Mouse (Mus musculus) heart, embryonic 11.5 days (tissue): Measurements from ENCODE around the gene Slbp. TPM values are rescaled to one million over a fixed set of nuclear protein-coding genes. Genes with fewer than 3 reads are reported as not detected.
A peak's percentile ranks its signal among the peaks of the same experiment; 100 is the strongest.

Experiments
- ATAC-seq: fragments of 200-750 bp; cut with Nextera tagmentation; replicated peaks from 2 replicates; pipeline ENCODE4 v1.8.0; 2017; ENCODE audit warnings: moderate library complexity; ENCODE audit not compliant: insufficient number of reproducible peaks, low FRiP score, low TSS enrichment
- H3K27ac ChIP-seq: fragments of 300-500 bp; sonication (generic); 2 replicates; pipeline ENCODE4 v1.5.1; 2014; ENCODE audit warnings: mild to moderate bottlenecking, low read depth, low read length
- H3K27me3 ChIP-seq: fragments of 300-500 bp; sonication (generic); 2 replicates; pipeline ENCODE4 v1.6.1; 2014; ENCODE audit warnings: mild to moderate bottlenecking, low read length, mixed read lengths; ENCODE audit not compliant: control insufficient read depth, insufficient read depth
- H3K36me3 ChIP-seq: fragments of 300-500 bp; sonication (generic); 2 replicates; pipeline ENCODE4 v1.6.1; 2014; ENCODE audit warnings: mild to moderate bottlenecking, low read length, moderate library complexity, mixed read lengths; ENCODE audit not compliant: control insufficient read depth, insufficient read depth
- H3K4me1 ChIP-seq: fragments of 300-500 bp; sonication (generic); 2 replicates; pipeline ENCODE4 v1.6.1; 2014; ENCODE audit warnings: low read length; ENCODE audit not compliant: control insufficient read depth, insufficient read depth
- H3K4me2 ChIP-seq: fragments of 300-500 bp; sonication (generic); 2 replicates; pipeline ENCODE4 v1.6.1; 2014; ENCODE audit warnings: mild to moderate bottlenecking, moderate library complexity
- H3K4me3 ChIP-seq: fragments of 300-500 bp; sonication (generic); 2 replicates; pipeline ENCODE4 v1.5.1; 2014; ENCODE audit warnings: low read depth, low read length
- H3K9ac ChIP-seq: fragments of 300-500 bp; sonication (generic); 2 replicates; pipeline ENCODE4 v1.6.1; 2014; ENCODE audit warnings: mild to moderate bottlenecking, low read depth, low read length, moderate library complexity
- H3K9me3 ChIP-seq: fragments of 300-500 bp; sonication (generic); replicated peaks from 2 replicates; pipeline ENCODE4 v1.6.1; 2016; ENCODE audit warnings: low read length; ENCODE audit not compliant: control insufficient read depth
- WGBS: fragments of 180-500 bp; shearing (Covaris S2); extraction: QIAGEN DNeasy Blood & Tissue Kit; methylation state at CpG from one replicate; pipeline ENCODE4 v1.1.7; 2014; ENCODE audit not compliant: insufficient replicate concordance; 5-methylcytosine and 5-hydroxymethylcytosine counted together
- polyA plus RNA-seq: library from polyadenylated mRNA; unstranded; fragments of >200 nt; fragmentation: Nextera tagmentation; extraction: Ambion mirVana; gene quantifications from 2 replicates; pipeline ENCODE4 v1.2.1, GENCODE M21; 2014

Slbp gene
- polyA plus RNA-seq, result 162 and 166 TPM in 2 replicates

- Histone ChIP-seq H3K4me2 (peak within 1 kb of the TSS; percentile 90), H3K4me1 (peaks cover 23% of the 10 kb centered on the region), H3K9ac (peak within 1 kb of the TSS; percentile 90), H3K27me3 (no peaks in the 10 kb centered on the region), H3K36me3 (peaks cover 16% of the 10 kb centered on the region), H3K9me3 (no peaks in the 10 kb centered on the region), H3K4me3 (peak within 1 kb of the TSS; percentile 85), H3K27ac (peak within 1 kb of the TSS; percentile 97)
- under 1% methylated on average over 82 of the region's 82 CpGs for WGBS
- ATAC-seq, result peak; percentile 96
Measured at GRCm38 (mm10) chr5:33651921-33652782, at the start of gene Slbp. Slbp (minus strand) TSS chr5:33652574.

- peaks cover 37% of the 10 kb centered on the region for H3K4me1 ChIP-seq
- no peak for ATAC-seq
- peaks cover 12% of the 10 kb centered on the region for H3K27me3 ChIP-seq
- 72% methylated on average over 11 of the region's 11 CpGs for WGBS
- no peak overlapping the region for H3K4me3 ChIP-seq
- H3K27ac ChIP-seq, result no peak overlapping the region
- no peaks in the 10 kb centered on the region for H3K36me3 ChIP-seq
- no peak overlapping the region for H3K4me2 ChIP-seq
- no peak overlapping the region for H3K9ac ChIP-seq
- H3K9me3 ChIP-seq, result no peaks in the 10 kb centered on the region
Measured at GRCm38 (mm10) chr5:33701832-33702231, 49.5 kb upstream of the Slbp start.

- ATAC-seq, result no peak
- Histone ChIP-seq H3K36me3 (no peaks in the 10 kb centered on the region), H3K4me3 (no peak overlapping the region), H3K27ac (no peak overlapping the region), H3K4me2 (peak overlapping the region; percentile 24; the same call in 1 of the 2 replicates), H3K9ac (no peak overlapping the region), H3K4me1 (peaks cover 35% of the 10 kb centered on the region), H3K27me3 (peaks cover 20% of the 10 kb centered on the region), H3K9me3 (no peaks in the 10 kb centered on the region)
- WGBS, result 17% methylated on average over 13 of the region's 13 CpGs
Measured at GRCm38 (mm10) chr5:33700010-33700409, 47.6 kb upstream of the Slbp start.

GRCm38 (mm10) chr5:33698669-33699068 is 46.3 kb upstream of the Slbp start:
- H3K9me3 ChIP-seq, result no peaks in the 10 kb centered on the region
- no peak overlapping the region for H3K9ac ChIP-seq
- peaks cover 29% of the 10 kb centered on the region for H3K27me3 ChIP-seq
- H3K36me3 ChIP-seq, result no peaks in the 10 kb centered on the region
- H3K4me2 ChIP-seq, result no peak overlapping the region
- H3K27ac ChIP-seq, result no peak overlapping the region
- peaks cover 29% of the 10 kb centered on the region for H3K4me1 ChIP-seq
- no peak overlapping the region for H3K4me3 ChIP-seq
- 82% methylated on average over 5 of the region's 5 CpGs for WGBS
- no peak for ATAC-seq

GRCm38 (mm10) chr5:33697947-33698512 is 45.7 kb upstream of the Slbp start:
- no peaks in the 10 kb centered on the region for H3K36me3 ChIP-seq
- H3K9me3 ChIP-seq, result no peaks in the 10 kb centered on the region
- no peak overlapping the region for H3K4me2 ChIP-seq
- no peak overlapping the region for H3K9ac ChIP-seq
- no peak overlapping the region for H3K27ac ChIP-seq
- H3K4me1 ChIP-seq, result peaks cover 31% of the 10 kb centered on the region
- 39% methylated on average over 13 of the region's 13 CpGs for WGBS
- ATAC-seq, result no peak
- H3K4me3 ChIP-seq, result no peak overlapping the region
- H3K27me3 ChIP-seq, result peaks cover 32% of the 10 kb centered on the region

- H3K27ac ChIP-seq, result no peak overlapping the region
- H3K27me3 ChIP-seq, result peaks cover 35% of the 10 kb centered on the region
- H3K9ac ChIP-seq, result no peak overlapping the region
- H3K4me1 ChIP-seq, result peaks cover 36% of the 10 kb centered on the region
- 69% methylated on average over 1 of the region's 1 CpGs for WGBS
- no peak overlapping the region for H3K4me2 ChIP-seq
- H3K4me3 ChIP-seq, result no peak overlapping the region
- no peaks in the 10 kb centered on the region for H3K36me3 ChIP-seq
- no peak for ATAC-seq
- H3K9me3 ChIP-seq, result no peaks in the 10 kb centered on the region
Measured at GRCm38 (mm10) chr5:33697534-33697933, 45.2 kb upstream of the Slbp start.

GRCm38 (mm10) chr5:33696430-33696829 is 44.1 kb upstream of the Slbp start:
- H3K27me3 ChIP-seq, result peaks cover 35% of the 10 kb centered on the region
- WGBS, result 62% methylated on average over 5 of the region's 5 CpGs

GRCm38 (mm10) chr5:33695718-33696121 is 43.3 kb upstream of the Slbp start:
- Histone ChIP-seq H3K27me3 (peaks cover 35% of the 10 kb centered on the region), H3K4me1 (peaks cover 44% of the 10 kb centered on the region), H3K36me3 (no peaks in the 10 kb centered on the region), H3K4me2 (peak overlapping the region; percentile 95), H3K9me3 (no peaks in the 10 kb centered on the region), H3K4me3 (peak overlapping the region; percentile 51), H3K9ac (peak overlapping the region; percentile 72), H3K27ac (no peak overlapping the region)
- 1% methylated on average over 24 of the region's 24 CpGs for WGBS
- 0 out of 2 replicates have a peak, but pooled peaks have one; percentile 6 for ATAC-seq

More at GRCm38 (mm10) chr5:33696430-33696829, 44.1 kb upstream of the Slbp start:
- Histone ChIP-seq H3K36me3 (no peaks in the 10 kb centered on the region), H3K4me1 (peaks cover 45% of the 10 kb centered on the region), H3K27ac (no peak overlapping the region), H3K4me3 (no peak overlapping the region), H3K9ac (no peak overlapping the region), H3K9me3 (no peaks in the 10 kb centered on the region), H3K4me2 (no peak overlapping the region)
- no peak for ATAC-seq
